Mouse (Mus musculus): ENCODE measurements at regions not wholly inside any gene's neighbourhood (a gene's known extent, or its start where the extent isn't known, plus 50 kb on each side); places are given as distances from the start of the nearest gene placed in this dataset.

DNA sequence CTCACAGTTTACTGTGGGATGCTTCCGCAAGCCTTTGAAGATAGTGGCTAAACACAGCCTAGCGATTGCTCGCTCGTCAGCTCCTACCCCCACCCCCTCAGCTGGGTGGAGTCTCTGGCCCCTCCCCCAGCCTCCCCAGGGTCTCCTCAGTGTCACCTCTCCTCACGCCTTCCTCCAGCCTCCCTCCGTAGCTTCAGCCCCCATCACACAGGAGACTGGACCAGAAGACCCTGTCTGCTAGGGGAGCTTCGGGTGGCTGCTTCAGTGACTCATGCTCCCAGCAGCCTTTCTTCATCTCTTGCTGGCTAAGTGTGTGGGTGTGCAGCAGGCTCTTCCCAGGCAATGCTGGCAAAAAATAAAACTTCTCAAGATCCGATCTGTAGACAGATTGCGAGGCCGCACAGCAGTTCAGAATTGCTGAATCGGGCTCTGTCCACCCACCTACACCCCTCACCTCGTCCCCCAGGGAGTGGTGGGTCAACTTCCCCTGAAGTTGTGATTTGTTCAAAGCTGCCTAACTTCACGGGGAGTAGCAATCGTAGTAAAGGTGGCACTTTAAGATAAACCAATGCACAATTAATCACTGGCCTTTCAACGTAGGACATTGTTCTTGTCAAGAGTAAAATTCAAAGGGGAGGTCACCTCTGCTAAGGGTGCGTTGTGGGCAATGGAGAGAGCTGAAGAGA is 61.2 kb upstream of the Ankrd28 start:
- intact Hi-C loops (cut with DNase I), result no loop called here
- DNase-seq (ENCODE audit: low spot score in 2 of 2), result peak; percentile 60 to 70

DNA sequence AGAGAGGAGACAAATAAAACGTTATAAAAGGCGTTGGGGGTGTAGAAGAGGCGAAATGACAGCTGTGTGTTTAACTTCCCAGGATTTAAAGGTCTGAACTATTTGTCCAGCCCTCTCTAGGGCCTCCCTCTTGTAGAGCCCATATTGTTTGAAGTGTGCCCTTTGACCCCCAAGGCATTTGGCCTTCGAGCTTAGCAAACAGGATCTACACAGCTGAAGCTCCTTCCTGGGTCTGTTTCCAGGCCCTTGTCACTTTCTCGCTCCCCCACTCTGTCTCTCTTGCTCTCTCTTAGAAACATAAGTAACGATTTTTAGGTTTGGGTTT is 61.7 kb upstream of the Ankrd28 start:
- DNase-seq (ENCODE audit: low spot score in 2 of 2), result peak in 1 of 2 experiments; percentile 8
- intact Hi-C loops (cut with DNase I), result no loop called here

DNA sequence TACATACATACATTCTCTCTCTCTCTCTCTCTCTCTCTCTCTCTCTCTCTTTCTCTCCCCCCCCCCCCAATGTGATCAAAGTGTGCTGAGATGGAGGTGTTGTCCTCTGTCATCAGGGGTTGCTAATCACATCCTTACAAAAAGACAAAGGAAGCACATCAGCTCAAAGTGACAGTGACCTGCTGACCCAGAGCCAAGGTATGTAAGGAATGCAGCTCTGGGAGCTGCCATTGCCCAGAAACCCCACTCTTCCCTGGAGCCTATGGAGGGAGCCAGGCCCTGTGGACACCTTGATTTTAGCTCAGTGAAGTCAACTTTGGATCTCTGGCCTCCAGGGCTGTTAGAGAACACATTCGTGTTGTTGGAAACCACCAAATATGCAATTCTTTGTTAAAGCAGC is 66.0 kb upstream of the Ankrd28 start:
- intact Hi-C loops (cut with DNase I), result no loop called here
- DNase-seq (ENCODE audit: low spot score in 2 of 2), result no peak

DNA sequence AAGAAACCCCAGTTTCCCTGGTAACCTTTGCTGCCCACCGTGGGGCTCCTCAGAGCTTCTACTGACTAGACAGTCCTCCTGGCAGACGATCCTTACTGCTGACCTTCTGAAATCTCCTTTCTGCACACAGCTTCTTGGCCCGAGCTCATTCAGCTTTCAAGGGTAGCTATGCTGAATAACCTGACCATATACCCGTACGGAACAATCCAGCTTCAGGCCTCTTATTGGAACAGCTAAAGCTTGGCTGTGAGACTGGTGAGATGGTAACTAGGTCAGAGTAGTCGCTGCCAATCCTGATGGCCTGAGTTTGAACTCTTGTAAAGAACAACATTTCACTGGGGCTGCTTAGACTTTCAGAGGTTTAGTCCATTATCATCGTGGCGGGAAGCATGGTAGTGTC is 69.1 kb upstream of the Ankrd28 start:
- intact Hi-C loops (cut with DNase I), result no loop called here
- no peak for DNase-seq (ENCODE audit: low spot score in 2 of 2)

DNA sequence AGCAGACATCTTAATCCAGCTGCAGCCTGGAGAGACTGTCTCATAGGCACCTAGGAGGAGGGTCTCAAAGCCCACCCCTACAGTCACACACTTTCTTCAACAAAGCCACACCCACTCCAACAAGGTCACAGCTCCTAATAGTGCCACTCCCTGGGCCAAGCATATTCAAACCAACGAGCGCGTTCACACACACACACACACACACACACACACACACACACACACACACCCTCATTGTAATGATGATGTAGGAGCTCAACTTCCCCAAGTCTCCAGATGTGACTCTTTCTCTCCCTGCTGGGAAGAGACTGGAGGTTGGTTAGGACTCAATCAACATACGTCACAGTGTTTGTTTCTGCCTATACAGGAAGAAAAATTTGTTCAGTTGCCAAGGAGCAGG is 69.5 kb upstream of the Ankrd28 start:
- intact Hi-C loops (cut with DNase I), result no loop called here

DNA sequence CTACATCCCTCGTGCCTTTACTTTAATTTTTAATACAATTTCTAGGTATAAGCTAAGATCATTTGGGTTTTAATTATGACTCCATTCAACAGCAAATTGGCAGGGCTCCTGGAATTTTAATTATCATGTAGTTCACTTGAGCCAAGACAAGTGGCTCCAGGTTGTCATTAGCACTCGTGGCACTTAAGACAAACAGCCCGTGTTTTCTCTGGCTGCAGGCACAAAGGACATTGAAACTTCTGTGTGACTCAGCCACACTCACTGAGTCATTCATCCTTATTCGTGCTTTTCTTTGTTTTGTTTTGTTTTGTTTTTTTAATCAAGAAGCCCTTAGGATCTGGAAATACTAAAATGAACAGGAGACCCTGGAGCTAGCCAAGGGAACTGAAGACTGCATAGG is 71.5 kb upstream of the Ankrd28 start:
- intact Hi-C loops (cut with DNase I), result no loop called here
- DNase-seq (ENCODE audit: low spot score in 2 of 2), result no peak

More for the DNA sequence above, 69.5 kb upstream of the Ankrd28 start:
- no peak for DNase-seq (ENCODE audit: low spot score in 2 of 2)

DNA sequence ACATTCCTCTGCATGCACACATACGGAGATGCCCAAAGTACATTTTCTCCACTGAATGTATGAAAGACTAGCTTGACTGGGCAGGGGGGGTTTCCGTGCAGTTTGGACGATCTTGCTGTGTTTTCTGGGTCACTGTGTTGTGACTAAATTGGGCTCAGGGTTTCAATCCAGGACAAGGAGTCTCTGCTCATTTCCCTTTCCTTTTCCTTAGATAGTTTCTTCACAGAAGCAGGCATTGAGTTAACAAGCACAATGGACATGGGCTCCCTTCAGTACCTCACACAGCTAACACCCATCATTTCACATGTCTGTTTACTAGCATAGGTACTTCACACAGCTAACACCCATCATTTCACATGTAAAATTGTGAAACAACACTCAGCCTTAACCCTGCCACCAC is 73.2 kb upstream of the Ankrd28 start:
- intact Hi-C loops (cut with DNase I), result no loop called here

DNA sequence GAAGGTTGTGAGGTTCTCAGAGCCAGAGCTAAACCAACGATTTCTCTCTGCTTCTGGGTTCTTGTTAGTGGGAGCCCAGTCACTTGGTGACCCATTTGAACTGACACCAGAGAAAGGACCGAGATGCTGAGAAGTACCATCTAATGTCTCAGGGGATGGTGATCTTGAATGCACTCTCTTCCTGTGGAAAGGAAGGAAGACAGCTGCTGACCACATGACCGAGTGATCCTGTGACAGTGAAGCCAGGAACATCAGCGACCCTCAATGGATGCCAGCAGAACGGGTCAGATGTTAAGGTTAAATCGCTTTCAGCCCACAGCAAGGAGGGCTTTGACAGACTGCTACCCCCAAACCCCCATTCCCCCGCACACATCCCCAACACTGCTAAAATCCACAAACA is 78.1 kb upstream of the Ankrd28 start:
- DNase-seq (ENCODE audit: low spot score in 2 of 2), result no peak
- intact Hi-C loops (cut with DNase I), result no loop called here

More for the DNA sequence above, 73.2 kb upstream of the Ankrd28 start:
- no peak for DNase-seq (ENCODE audit: low spot score in 2 of 2)

DNA sequence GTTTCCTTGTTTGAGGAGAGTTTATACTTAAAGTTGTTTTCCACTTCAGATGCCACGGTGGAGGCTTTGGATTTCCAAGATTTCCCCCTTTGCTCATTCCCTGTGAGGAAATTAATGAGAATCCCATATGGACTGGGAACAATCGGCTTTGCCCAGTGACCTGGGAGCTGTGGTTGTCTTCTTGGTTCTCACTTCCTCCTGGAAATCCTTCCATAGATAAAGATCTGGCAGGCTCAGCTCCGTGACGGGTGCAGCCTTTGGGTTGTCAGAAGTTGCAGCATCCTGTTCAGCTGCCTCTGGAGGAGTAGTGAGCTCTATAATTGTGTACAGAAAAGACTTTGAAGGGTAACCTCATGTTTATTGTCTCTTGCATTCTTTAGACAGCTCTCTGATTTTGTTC is 78.8 kb upstream of the Ankrd28 start:
- intact Hi-C loops (cut with DNase I), result no loop called here
- DNase-seq (ENCODE audit: low spot score in 2 of 2), result no peak

DNA sequence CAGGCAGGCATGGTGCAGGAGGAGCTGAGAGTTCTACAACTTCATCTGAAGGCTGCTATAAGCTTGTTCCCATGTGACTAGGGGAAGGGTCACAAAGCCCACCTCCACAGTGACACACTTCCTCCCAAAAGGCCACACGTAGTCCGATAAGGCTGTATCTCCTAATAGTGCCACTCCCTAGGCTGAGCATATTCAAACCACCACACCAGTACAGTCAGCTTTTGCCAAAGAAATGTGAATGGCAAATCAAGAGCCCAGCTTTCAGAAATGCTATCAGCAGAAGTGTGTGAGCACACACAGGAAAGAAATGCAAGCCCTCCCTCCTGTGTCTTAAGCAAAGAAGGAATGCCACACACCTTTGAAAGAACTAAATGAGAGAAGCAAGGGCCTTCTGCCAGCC is 80.4 kb upstream of the Ankrd28 start:
- intact Hi-C loops (cut with DNase I), result no loop called here
- DNase-seq (ENCODE audit: low spot score in 2 of 2), result no peak

DNA sequence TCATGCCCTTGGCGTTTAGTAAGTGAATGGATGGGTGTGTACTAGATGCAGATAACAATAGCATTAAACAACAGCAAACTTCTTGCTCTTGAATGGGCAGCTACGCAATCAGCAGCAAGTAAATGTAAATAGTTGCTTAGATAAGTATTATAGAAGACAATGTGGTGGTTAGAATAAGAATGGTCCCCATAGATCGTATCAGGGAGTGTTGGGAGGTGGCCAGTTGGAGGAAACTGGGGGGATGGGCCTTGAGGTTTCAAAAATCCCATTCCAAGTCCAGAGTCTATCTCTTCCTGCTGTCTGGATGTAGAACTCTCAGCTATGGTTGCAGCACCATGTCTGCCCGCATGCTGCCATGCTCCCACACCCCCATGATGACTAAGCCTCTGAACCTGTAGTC is 88.0 kb upstream of the Ankrd28 start:
- intact Hi-C loops (cut with DNase I), result no loop called here
- DNase-seq (ENCODE audit: low spot score in 2 of 2), result no peak

DNA sequence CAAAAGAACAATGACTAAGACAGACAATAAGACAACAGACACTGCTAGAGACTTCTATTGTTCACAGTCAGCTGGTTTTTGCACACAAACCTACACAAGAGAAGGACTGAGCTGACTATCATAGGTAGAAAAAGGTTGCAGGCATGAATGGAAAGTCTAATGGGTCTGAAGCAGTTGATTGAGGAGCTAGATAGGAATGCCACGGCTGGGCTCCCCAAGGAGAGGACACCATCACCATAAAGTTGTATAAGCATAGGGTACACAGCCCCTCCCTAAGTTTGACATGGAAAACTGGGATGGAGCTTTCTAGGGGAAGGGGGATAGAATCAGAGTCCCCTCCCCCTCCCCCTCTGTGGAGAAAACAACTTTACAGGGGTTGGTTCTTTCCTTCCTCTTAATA is 88.5 kb upstream of the Ankrd28 start:
- intact Hi-C loops (cut with DNase I), result no loop called here
- no peak for DNase-seq (ENCODE audit: low spot score in 2 of 2)

DNA sequence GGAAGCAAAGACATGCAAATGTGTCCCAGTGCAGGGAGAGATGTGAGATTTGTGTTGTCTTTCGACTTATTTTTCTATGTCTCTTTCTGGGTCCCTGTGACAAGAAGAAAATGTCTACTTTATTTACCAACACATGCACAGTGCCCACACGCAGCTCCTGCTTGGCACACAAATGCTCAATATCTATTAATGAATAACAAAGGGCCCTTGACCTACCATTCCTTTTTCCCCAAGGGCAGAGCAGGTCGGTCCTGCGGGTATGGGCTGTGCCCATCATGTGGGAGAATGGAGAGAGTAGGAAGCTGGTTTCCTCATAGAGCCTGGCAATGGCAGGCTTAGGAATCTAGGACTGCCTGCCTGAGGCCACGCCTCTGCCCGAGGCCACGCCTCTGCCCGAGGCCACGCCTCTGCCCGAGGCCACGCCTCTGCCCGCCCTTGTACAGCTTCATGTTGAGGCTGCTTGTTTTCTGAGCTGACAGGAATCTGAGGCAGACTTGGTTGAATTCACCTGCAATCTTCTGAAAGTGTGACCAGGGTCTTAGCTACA is 98.8 kb upstream of the Ankrd28 start:
- intact Hi-C loops (cut with DNase I), result no loop called here
- DNase-seq (ENCODE audit: low spot score in 2 of 2), result no peak

DNA sequence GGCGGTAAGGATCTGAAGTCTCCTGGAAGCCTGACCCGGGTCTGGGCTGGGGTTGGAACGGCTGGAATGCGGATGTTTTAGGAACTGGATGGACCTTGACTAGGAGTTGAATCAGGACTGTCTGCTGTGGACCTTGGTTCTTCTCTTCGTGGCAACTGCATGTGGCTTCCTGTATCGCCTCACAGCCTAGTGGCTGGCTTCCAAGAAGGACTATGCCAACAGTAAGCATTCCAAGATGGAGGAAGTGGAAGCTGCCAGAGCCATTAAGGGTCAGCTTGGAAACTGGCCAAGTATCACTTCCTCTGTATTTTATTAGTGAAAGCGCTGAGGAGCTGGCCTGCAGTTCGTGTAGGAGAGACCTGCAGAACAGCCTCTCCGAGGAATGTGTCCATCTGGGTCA is 98.4 kb upstream of the Galnt15 start:
- intact Hi-C loops (cut with DNase I), result loop anchor here (5.0 kb wide), 1 partner anchor 98 kb away; the partner anchor contains the start of gene Ankrd28
- peak; percentile 61 for DNase-seq (ENCODE audit: low spot score in 2 of 2)

DNA sequence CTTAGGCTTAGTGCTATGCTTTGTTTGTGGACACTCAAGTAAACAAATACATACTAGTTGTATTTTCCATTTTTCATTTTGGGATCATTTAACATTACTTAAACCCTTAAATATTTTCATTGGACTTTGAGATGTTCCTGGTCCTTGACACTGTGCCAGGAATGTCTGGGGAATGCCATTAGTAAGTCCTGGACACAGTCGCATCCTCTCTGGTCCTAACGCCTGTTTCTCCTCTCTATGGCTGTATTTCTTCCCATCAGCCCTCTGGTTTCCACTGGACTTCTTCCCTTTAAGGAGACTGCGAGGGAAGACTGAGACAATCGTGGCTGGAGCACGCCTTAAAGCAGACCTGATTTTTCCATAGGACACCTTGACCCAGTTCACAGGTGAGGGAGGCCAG is 96.8 kb upstream of the Galnt15 start:
- DNase-seq (ENCODE audit: low spot score in 2 of 2), result no peak
- intact Hi-C loops (cut with DNase I), result loop anchor here (5.0 kb wide), 1 partner anchor 100 kb away; the partner anchor contains the start of gene Ankrd28

DNA sequence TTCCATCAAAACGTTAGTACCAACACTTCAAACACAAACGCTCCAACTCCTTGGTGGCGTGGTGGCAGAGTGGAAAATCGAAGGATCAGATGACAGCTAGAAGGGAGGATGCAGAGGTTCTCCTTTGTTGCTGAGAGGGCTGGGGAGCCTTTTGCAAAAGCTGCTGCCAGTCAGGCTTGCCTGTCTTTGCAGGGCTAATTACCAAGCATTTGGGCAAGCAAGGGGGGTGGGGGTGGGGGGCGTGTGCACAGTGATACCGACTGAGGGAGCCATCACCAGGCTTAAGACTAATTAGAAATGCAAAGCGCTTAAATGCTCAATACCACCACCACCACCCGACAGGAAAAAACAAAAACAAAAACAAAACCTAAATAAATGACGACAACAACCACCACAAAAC is 95.3 kb upstream of the Galnt15 start:
- no peak for DNase-seq (ENCODE audit: low spot score in 2 of 2)
- intact Hi-C loops (cut with DNase I), result loop anchor here (5.0 kb wide), 1 partner anchor 101 kb away; the partner anchor contains the start of gene Ankrd28

DNA sequence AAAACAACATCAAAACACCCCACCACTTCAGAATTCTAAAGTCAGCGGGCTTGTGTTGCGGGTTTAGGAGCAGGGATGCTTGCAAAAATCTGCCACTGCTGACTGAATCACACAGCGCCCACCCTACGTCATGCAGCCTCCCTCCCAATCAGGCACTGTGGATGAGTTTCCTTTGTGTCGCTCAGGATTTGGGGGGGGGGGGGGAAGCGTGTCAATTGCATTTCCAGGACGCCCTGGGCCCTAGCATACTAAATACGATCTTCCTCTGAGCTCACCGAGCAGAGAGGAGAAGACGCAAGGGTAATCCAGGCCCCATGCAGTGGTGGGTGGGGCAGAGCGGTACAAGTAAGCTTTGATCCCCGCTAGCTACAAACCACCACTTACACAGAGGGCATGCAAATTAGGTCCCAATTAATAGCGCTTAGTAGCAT is 94.9 kb upstream of the Galnt15 start:
- peak; percentile 66 to 77 for DNase-seq (ENCODE audit: low spot score in 2 of 2)
- intact Hi-C loops (cut with DNase I), result loop anchor here (5.0 kb wide), 1 partner anchor 102 kb away; the partner anchor contains the start of gene Ankrd28

DNA sequence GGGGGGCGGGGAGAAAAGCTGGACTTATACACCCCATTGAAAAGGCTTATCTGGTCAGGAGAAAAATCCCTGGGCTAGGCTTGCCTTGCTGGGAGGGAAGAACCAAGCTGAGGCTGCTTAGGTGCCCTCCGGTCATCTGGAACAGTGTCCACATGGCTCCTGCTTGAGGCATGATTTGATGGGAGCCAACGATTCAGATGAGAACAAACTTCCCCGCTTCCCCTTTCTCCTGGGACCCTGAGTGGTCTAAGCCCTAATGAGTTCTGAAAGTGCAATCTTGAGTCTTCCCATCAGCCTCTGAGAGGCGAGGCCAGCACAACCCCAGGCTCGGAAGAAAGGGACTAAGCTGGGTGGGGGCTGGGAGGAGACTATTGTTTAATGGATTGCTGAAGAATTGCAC is 94.5 kb upstream of the Galnt15 start:
- no peak for DNase-seq (ENCODE audit: low spot score in 2 of 2)
- intact Hi-C loops (cut with DNase I), result loop anchor here (5.0 kb wide), 1 partner anchor 102 kb away; the partner anchor contains the start of gene Ankrd28

DNA sequence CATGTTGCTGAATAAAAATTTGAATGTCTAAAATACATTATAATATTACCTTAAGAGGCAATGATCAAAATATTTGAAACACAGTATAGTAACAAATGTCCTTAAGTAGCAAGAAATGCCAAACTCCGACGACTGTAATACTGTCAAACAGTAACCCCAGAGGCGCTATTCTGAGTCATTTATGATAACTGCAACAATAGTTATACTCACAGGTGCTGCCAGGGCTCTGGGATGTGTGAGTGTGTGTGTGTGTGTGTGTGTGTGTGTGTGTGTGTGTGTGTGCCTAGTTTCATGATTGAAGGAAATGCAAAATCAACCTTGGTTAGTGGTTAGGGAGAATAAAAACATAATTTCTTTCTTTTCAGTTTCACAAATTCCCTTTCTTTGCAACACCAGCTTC is 94.0 kb upstream of the Galnt15 start:
- intact Hi-C loops (cut with DNase I), result loop anchor here (5.0 kb wide), 1 partner anchor 102 kb away; the partner anchor contains the start of gene Ankrd28
- DNase-seq (ENCODE audit: low spot score in 2 of 2), result no peak

DNA sequence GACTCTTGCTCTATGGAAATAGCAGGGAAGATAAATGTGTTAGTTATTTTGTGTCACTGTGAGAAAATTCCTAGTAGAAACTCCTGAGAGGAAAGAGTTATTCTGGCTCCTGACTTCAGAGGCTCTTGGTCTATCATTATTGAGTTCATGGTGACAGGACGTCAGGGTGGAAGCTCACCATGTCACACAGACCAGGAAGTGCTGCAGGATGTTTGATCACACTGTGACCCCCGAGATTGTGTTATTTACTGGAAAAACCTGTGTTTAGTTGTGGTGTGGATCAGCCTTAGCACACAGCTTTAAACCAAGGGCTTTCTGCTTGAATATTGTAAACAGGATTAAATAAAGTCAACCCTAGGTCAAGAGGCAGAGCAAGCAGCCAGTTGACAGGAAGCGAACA is 93.4 kb upstream of the Galnt15 start:
- intact Hi-C loops (cut with DNase I), result no loop called here
- no peak for DNase-seq (ENCODE audit: low spot score in 2 of 2)

DNA sequence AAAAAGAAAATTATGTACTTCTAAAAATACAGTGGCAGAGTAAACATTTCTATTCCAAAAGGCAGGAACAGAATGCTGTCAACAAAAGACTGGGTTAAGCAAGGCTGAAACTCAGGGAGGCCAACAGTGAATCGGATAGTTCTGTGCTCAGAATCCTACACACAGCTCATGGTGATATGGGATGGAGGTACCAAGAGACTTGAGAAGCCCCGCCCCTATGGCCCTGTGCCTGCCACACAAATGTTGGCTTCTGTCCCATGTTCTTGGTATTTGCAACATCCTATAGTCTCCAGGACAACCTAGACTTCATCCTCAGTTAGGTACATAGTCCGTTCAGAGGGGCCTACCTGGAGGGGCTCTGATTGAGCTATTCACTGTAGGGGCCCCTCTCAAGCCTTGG is 92.2 kb upstream of the Galnt15 start:
- intact Hi-C loops (cut with DNase I), result no loop called here
- no peak for DNase-seq (ENCODE audit: low spot score in 2 of 2)
